Mouse (Mus musculus) heart, postnatal 14 days (tissue): ENCODE measurements around the gene Prdm10. TPM values are rescaled to one million over a fixed set of nuclear protein-coding genes. Genes with fewer than 3 reads are reported as not detected.

Experiments used
- DNase-seq, 2 experiments: peaks; one replicate each; pipeline ENCODE4 v3.0.0; 2021 to 2022
- intact Hi-C: fragments of 180-260 bp; cut with DNase I; formaldehyde crosslinking; loops from one replicate; pipeline ENCODE4 v1.15.1; 2025
- total RNA-seq, 2 experiments: library from RNA; stranded (reverse); gene quantifications; 2 replicates each; pipeline ENCODE4 v1.2.3; 2021

Gene Prdm10
- total RNA-seq, 2 experiments from 2014 or later, result 5.4 to 5.5 TPM

- no peak for DNase-seq
- intact Hi-C loops, result no loop called here
Measured at GRCm38 (mm10) chr9:31428971-31429370, 148.6 kb downstream of the Prdm10 start.

- intact Hi-C loops, result no loop called here
- no peak for DNase-seq
Measured at GRCm38 (mm10) chr9:31430011-31430410, 149.7 kb downstream of the Prdm10 start.

Other genes with a start within 250 kb of the Prdm10 start
- 10 to 100 TPM; 29.8 to 33.8 TPM for gene Zbtb44, start 249.9 kb upstream of the Prdm10 start, total RNA-seq
- under 1 TPM; 0.34 to 0.36 TPM for gene St14, start 148.7 kb upstream of the Prdm10 start, total RNA-seq
- 100 to 1,000 TPM; 304 to 309 TPM for gene Aplp2, start 68.7 kb upstream of the Prdm10 start, total RNA-seq
- 10 to 100 TPM; 13.1 TPM for gene Nfrkb, start 105.7 kb downstream of the Prdm10 start, total RNA-seq
- 1 to 10 TPM in 1 of 2 experiments, under 1 TPM in 1; 0.41 to 2.0 TPM for gene Tmem45b, start 183.9 kb downstream of the Prdm10 start, total RNA-seq